Mouse (Mus musculus) heart, adult 18-20 months (tissue): Measurements from ENCODE around the gene Ppfia4. TPM values are rescaled to one million over a fixed set of nuclear protein-coding genes. Genes with fewer than 3 reads are reported as not detected.

Experiments used
- DNase-seq, 2 experiments: peaks; one replicate each; pipeline ENCODE4 v3.0.0; 2021 to 2022; ENCODE audit warnings: mixed read lengths in 1 of 2
- total RNA-seq, 2 experiments: library from RNA; stranded (reverse); gene quantifications; 2 replicates each; pipeline ENCODE4 v1.2.3; 2021

Ppfia4 gene
- total RNA-seq, 2 experiments from 2014 or later: 1.1 to 1.5 TPM

DNA sequence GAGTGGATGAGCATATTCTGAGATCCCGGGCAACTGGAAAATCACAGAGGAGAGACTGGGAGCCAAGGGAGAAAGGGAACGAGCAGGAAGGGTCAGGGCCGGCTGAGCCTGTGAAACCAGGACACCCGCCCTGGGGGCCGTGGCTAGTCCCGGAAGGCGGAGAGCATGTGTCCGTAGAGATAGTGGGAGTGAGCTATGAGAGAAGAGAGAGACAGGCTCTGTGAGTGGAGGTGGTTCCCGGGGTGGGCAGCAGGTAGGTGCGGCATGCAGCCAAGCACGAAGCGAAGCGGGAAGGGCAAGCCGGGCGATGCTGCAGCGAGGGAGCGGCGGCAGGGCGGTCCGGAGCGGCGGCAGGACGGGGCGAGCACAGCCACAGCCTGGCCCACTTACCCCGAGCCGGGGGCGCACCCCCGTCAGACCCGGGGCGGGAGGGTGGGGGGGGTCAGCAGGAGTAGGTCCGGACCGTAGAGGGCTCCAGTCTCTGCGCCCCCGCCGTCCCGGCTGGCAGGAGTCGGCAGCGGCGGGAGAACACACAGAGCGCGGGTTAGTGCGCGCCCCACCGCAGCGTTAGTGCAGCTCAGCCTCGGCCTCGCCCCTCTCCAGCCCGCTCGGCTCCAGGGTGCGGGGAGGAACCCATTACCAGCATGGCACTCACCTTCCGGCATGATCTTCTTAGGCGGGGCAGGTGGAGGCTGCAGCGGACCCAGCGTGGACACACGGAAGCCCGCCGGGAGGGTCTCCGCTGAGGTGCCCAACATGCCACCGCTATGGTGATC, 33.9 kb downstream of the Ppfia4 start:
- peak; percentile 35 to 60 for DNase-seq

DNA sequence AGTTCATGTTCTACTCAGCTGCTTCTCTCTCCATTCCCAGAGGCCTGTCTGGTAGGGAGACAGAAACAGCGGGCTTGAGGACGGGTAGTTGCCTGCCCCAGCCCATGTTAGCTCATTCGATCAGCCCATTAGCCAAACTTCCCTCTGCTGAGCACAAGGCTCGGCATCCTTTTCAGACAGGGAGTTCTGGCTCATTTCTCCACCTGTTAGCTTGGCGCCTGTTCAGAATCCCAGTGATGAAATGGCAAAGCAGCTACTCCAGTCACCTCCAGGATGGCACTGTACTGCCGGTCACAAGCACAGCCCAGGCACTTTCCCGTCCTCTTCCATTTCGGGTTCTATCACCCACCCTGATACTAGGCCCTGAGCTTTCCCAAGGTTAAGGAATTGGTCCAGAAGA, 35.5 kb downstream of the Ppfia4 start:
- no peak for DNase-seq

DNA sequence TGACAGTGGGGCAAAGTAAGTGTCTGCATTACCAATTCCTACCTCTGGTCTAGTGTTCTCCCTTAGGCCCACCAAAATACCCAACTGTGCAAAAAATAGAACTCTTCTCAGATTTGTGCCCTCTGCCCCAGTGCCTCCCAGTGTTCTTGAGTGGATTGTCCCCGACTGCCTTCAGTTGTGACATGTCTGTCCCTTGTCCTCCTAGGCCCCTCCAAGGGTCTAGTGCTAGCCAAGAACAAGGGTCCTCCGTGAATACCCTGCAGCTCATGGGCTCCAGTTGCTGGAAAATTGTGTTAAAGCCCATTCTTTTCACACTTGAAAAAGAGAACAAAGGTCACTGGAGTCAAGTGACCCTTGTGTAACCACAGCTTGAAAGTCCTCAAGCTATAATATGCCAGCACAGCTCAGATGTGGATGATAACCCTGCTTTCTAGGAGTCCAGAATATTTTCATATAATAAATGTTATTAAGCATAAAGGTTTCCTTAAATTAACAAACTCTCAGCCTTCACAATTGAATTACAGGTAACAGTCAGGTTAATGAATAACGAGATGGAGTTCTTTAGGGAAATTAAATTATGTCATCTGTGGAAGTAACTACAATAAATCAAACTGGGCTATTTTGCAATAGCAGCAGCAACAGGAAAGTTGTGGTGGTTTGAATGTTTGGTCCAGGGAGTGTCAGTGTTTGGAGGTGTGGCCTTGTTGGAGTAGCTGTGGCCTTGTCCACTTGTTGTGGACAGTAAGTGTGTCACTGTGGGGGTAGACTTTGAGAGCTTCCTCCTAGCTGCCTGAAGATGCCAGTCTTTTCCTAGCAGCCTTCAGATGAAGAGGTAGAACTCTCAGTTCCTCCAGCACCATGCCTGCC, 38.8 kb downstream of the Ppfia4 start:
- DNase-seq: no peak

DNA sequence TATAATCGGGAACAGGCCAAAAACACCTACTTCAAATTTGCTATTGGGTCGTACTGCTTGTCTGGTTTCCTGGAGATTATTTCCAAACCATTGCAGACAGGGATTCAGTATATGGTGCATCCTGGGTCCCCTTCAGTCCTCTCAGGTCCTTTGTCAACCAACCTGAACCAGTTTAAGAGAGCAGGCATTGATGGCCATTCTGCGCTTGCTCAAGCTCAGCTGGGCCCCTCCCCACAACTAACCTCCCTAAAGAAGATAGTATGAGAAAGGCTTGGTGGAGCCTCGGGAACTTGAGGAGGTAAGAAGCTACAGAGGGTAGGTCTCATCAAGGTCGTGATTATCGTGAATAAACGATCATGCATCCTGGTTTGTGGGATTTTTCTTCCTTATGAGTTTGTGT, 39.5 kb downstream of the Ppfia4 start:
- no peak for DNase-seq

DNA sequence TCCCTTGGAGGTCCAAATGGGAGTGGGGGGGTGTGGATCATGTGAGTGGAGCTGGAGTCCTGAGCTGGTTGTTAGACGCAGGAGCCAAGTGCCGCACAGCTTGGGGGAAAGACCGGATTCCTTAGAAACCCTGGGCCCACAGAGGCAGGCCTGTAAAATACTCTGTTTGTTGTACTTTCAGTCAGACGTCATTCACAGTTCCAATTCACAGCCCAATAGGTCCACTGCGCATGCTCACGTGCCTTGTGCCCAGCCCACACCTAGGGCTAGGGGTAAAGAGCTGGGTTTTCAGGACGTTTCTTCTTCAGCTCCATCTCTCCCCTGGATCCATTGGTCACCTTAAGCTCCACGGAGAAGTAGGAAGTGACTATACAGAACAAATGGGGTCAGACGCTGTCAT, 40.1 kb downstream of the Ppfia4 start:
- DNase-seq: no peak

DNA sequence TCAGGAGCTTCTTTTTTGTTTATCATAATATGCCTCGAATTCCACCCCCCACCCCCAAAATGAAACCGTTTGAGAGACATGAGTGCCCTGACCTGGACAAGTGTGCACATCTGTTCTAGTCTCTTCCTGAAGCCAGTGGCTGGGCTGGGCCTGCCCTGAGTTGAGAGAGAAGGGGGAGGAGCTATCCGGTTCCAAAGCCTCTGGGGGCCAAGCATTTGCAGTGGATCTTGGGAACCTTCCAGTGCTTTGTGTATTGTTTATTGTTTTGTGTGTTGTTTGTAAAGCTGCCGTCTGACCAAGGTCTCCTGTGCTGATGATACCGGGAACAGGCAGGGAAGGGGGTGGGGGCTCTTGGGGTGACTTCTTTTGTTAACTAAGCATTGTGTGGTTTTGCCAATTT, 40.7 kb downstream of the Ppfia4 start:
- peak; percentile 37 to 71 for DNase-seq

DNA sequence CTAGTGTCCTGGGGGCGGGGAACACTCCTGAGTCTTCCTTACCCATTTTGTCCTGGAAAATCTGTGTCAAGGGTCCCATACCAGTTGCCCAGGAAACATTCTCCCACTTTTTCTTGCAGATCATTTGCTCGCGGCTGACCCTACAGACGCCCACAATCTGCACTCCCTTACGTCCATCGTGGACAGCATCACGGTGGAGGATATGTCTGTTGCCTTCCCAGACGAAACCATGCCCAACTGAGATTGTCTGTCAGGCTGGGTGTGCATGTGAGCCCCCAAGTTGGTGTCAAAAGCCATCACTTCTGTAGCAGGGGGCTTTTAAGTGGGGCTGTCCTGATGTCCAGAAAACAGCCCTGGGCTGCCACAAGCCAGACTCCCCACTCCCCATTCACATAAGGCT, 41.2 kb downstream of the Ppfia4 start:
- DNase-seq: no peak

DNA sequence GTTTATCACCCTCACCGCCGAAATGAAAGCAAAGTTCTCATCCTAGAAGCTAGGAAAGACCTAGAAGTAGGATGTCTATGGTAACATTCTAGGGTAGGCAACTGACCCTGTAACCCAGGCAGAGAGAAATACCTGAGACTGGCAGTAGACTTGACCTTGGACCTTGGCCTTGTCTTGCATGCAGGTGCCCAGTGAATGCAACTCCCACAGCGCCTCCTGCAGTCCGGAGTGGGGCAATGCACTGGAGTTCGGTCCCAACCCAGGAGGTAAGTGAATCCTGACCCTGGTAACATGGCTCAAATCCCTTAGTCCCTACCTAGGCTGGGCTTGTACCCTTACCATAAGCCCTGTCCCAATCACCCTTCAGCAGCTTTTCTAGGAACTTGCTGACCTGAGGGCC, 41.8 kb downstream of the Ppfia4 start:
- DNase-seq: peak in 1 of 2 experiments; percentile 21

DNA sequence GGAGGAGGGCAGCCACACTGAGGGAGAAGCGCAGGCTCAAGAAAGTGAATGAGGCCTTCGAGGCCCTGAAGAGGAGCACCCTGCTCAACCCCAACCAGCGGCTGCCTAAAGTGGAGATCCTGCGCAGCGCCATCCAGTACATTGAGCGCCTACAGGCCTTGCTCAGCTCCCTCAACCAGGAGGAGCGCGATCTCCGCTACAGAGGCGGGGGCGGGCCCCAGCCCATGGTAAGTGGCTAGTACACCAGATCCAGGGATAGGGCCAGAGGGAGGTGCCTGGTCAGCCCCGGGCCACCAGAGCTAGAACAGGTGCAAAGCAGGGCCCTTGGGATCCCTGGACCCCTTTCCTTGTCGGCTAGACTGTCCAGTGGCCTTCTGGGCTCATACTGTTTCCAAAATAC, 42.4 kb downstream of the Ppfia4 start:
- no peak for DNase-seq

DNA sequence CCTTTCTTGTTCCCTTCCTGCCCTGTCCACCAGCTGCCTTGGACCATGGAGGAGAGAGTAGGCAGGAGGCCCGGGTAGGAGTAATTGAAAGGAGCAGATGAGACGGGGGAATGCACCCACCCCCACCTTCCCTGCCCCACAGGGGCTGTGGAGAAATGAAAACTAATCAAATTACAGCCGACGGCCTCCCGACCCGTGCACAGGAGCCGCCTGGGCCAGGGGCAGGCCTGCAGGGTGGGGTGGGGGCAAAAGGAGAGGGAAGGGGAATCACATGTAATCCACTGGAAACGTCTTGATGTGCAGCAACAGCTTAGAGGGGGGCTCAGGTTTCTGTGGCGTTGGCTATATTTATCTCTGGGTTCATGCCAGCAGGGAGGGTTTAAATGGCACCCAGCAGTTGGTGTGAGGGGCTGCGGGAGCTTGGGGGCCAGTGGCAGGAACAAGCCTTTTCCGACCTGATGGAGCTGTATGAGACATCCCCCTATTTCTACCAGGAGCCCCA, 43.1 kb downstream of the Ppfia4 start, which contains the start of gene Myog:
Myog (plus strand) TSS at position 392 of the 502 bp plus-strand sequence.
- DNase-seq: no peak

DNA sequence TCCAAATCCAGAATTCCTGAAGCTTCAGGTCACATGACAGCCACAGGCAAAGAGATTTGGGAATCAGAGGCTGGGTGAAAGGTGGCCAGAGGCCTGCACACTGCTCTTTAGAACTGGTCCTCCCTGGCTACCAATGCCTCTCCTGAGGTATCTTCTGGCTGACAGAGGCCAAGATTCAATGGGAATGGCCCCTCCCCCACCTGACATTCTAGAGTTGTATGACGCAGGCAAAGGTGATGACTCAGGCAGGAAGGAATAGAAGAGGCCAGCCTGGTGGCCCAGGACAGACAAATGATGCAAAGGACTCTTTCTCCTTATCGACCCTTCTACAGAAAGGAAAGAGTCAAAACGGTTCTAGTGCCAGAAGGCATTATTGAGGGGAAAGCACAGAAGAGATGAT, 44.5 kb downstream of the Ppfia4 start:
- no peak for DNase-seq

DNA sequence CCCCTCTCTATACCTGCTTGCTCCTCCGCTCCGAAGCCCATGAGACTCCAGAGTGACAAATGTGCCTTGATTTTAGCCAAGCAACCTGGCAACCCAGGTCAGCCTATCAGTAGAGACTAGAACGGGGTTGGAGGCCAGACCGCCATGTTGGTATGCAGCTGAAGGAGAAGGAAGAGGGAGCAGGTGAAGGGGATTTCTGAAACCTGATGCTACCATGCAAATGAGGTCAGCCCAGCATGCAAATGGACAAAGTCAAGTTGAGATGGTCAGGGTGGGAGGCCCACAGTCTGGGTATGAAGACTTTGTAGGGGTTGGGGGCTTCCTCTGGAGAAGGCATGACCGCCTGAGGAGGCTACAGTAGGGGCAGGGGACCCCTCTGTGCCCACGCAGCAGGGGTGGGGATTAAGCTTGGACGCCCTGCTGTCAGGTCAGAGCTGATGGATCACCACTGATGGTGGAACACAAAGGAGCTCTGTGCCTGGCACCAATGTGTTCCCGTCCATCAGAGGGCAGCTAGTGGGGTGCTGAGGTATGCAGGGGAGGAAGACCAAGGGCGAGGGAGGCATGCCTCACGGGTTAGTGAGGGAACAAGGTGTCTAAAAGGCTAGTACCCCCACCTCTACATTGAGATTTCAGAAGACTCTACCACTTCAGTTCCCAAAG, 47.1 kb downstream of the Ppfia4 start:
- no peak for DNase-seq

DNA sequence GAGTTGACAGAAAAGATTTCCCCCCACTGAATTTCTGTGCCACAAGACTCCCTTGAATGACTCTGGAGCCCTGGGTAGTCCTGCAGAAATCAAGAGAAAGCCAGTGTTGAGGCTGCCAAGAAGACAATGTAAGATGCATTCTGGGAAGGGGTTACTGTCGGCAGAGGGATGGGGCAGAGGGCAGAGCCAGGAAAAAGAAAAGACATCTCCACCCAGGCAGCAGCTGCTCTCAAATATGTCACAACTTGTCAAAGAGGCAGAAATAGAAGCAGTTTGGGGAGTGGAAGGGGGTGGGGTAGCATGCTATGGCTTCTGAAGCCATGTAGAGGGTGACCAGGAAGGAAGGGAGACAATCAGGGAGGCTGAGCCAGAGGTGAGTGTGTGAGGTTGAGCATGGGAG, 49.6 kb downstream of the Ppfia4 start:
- no peak for DNase-seq

DNA sequence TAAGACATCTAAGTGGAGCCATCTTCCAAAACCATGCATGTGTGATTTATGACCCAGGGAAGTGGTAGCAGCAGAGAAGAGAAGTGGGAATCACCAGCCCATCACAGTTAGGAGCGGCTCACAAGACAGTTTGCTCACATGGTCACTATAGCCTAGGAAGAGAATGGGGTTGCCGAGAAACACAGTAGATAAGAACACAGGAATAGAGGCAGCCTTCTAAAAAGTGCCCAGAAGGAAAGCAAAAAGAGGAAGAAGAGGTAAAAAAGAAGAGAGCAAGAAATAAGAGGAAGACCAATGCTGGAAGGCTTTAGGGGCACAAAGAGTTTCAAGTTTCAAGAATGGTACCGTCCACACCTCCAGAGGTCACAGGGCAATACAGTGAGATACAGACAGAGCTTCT, 50.4 kb downstream of the Ppfia4 start:
- DNase-seq: no peak

DNA sequence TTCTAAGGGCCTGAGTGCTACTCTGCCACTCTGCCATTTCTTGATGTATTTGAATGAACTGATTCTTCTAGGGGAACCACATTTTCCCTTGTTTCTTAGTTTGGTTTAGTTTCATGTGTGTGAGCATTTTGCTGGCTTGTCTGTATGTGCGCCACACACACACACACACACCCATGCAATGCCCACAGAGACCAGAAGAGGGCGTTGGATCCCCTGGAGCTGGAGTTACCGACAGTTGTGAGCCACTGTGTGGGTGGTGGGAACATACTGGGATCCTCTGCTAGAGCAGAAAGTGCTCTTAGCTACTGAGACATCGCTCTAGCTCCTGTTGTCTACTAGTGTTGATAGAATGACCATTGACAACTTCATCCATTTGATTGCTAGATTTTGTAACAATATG, 51.2 kb downstream of the Ppfia4 start:
- no peak for DNase-seq

DNA sequence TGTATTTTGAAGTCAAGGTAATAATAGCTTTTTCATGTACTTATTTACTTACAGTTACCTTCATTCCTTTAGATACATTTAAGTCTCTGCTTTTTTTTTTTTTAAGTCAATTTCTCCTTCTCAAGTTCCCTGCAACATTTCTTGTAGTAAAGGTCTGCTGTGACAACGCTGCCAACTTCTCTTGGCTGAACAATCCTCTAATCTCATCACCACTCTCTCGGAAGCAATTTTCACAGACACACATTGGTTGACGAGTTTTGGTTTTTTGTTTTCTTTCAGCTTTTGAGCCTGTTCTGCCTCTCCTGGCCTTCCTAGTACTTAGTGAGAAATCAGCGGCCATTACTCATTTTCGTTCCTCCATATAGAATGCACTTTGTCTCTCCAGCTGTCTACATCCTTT, 52.6 kb downstream of the Ppfia4 start:
- no peak for DNase-seq

DNA sequence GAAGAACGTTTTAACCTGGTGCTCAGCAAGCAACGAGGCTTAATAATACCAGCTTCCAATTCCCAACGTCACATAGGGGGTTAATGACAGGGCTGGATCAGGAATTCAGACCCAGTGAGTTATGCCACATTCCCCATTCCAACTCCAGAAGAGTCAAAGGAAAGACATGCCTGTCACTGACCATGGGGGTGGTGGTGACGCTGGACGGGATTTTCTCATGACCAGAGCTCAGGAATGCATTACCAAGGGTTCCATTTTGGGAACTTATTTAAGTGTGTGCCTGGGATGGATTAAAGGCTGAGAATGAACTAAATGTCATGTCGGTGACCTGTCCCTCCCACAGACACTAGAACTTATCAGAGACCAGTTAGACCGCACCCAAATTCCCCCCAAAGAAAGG, 55.9 kb downstream of the Ppfia4 start:
- no peak for DNase-seq

DNA sequence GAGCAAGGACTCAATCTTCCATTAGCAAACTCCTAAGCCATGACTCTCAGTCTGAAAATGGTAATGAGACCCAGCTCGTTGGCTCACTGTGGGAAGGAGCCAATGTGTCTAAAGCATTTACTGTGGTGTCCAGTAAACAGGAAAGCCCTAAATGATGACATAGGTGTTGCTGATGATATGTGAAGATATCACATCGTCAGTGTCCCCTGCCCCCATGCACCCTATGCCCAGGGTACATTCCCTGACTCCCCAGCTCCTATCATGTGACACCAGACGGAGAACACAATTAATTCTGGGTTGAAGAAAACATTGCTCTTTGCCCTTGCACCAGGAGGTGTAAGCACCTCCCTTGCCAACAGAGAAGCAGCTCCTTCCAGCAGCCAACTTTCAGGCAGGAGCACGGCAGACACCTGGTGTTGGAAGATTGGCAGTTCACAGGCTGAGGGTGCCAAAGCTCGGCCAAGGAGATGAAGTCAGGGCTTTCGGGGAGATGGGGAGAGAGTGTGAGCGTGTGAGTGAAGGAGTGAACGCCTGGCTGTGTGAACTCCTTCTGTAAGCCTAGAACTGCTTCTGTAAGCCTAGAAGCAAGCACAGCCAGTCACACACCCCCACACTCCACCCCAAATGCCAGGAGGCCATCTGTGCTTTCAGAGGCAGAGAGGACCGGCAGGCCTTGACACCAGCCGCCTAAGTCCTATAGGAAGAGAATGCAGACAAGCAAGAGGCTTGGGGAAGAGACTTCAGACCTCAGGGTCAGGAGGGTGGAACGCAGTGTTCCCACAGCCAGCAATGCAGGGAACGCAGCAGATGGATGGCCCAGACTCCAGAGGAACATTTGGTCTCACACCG, 56.9 kb downstream of the Ppfia4 start:
- peak; percentile 15 to 27 for DNase-seq

DNA sequence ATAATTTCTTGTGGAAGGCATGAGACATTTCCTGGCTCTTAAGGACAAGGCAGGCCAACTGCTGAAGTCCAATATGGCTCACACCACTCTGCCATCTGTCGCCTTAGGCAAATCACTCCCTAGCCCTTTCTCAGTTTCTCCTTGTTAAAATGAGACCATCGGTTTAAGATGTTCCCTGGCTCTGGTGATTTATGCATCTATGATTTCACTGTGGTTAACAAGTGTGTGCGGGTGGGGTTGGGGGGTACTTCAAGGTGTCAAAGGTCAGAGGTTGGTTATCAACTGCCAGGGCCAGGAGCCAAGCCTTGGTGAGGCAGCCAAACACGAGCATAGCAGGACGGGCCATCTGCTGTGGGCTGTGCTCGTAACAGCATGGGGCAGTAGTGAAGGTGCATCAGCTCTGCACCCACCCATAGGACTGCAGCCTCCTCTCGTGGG, 58.2 kb downstream of the Ppfia4 start:
- DNase-seq: no peak

DNA sequence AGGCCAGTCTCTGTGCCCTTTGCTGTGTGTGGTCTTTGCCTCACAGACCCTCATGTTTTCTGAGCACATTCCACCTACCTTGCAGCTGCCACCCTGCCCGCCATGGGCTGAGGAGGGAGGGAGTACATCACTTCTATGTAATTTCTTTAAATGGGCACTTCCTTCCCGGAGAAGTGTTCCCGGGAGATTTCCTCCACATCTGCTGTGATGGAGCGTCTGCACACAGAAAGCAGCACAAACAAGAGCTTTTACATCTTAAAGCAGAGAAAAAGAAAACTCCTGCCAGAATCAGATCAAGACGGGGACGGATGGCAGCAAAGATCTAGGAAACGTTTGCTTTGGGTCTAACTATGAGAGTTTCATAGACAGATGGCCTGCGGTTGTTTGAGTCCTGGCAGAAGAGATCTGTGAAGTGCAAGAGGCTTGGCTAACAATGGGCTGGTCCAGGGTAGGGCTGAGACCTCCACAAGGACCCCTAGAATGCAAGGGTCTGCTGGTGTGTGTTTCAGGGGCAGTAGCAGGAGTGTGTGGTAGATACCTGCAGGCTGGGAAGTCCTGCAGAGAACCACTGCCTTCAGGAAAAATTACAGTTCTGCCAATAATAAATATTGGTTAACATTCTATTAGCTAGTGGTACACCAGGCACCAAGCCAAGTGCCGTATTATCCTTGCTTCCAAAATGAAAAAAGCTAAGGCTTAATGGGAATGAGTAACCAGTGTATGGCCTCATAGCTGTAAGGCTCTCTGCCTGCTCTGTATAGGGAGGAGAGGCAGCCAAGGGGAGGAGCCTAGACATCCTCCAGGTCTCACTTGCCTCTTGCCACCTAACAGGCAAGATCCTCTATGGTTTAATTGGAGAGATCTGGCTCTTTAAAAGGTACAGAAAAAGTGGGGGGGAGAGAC, 59.0 kb downstream of the Ppfia4 start:
- no peak for DNase-seq
